Mouse (Mus musculus) stomach, embryonic 16.5 days (tissue): ENCODE results near the gene Tsnax. TPM values are rescaled to one million over a fixed set of nuclear protein-coding genes. Genes with fewer than 3 reads are reported as not detected.

Experiments
- ATAC-seq: fragments of 200-750 bp; cut with Nextera tagmentation; 2 replicates; pipeline ENCODE4 v1.8.0; 2017; ENCODE audit warnings: moderate number of reproducible peaks, moderate TSS enrichment; ENCODE audit not compliant: insufficient read depth, low FRiP score
- H3K27ac ChIP-seq: fragments of 300-500 bp; sonication (generic); 2 replicates; pipeline ENCODE4 v1.5.1; 2014; ENCODE audit warnings: low read length
- H3K27me3 ChIP-seq: fragments of 300-500 bp; sonication (generic); 2 replicates; pipeline ENCODE4 v1.6.1; 2014; ENCODE audit warnings: low read length, control low read depth, mixed read lengths; ENCODE audit not compliant: control insufficient read depth, insufficient read depth
- H3K36me3 ChIP-seq: fragments of 300-500 bp; sonication (generic); 2 replicates; pipeline ENCODE4 v1.6.1; 2014; ENCODE audit warnings: low read length; ENCODE audit not compliant: control insufficient read depth, insufficient read depth
- H3K4me1 ChIP-seq: fragments of 300-500 bp; sonication (generic); 2 replicates; pipeline ENCODE4 v1.6.1; 2014; ENCODE audit warnings: low read length, control low read depth, mixed read lengths; ENCODE audit not compliant: control insufficient read depth, insufficient read depth
- H3K4me2 ChIP-seq: fragments of 300-500 bp; sonication (generic); 2 replicates; pipeline ENCODE4 v1.6.1; 2014; ENCODE audit warnings: low read depth, low read length, mixed read lengths
- H3K4me3 ChIP-seq: fragments of 300-500 bp; sonication (generic); replicated peaks from 2 replicates; pipeline ENCODE4 v1.5.1; 2014; ENCODE audit warnings: mild to moderate bottlenecking, low read length
- H3K9ac ChIP-seq: fragments of 300-500 bp; sonication (generic); 2 replicates; pipeline ENCODE4 v1.6.1; 2014; ENCODE audit warnings: low read length
- H3K9me3 ChIP-seq: fragments of 300-500 bp; sonication (generic); replicated peaks from 2 replicates; pipeline ENCODE4 v1.6.1; 2016; ENCODE audit warnings: low read length, control low read depth; ENCODE audit not compliant: control insufficient read depth
- WGBS: fragments of 180-500 bp; shearing (Covaris S2); extraction: QIAGEN DNeasy Blood & Tissue Kit; methylation state at CpG from one replicate; pipeline ENCODE4 v1.1.7; 2014; 5-methylcytosine and 5-hydroxymethylcytosine counted together
- polyA plus RNA-seq: library from polyadenylated mRNA; unstranded; fragments of >200 nt; fragmentation: Nextera tagmentation; extraction: Ambion mirVana; gene quantifications from 2 replicates; pipeline ENCODE4 v1.2.1, GENCODE M21; 2015

The Tsnax gene
- polyA plus RNA-seq, 1 experiment from 2014 or later, result 109 TPM

DNA sequence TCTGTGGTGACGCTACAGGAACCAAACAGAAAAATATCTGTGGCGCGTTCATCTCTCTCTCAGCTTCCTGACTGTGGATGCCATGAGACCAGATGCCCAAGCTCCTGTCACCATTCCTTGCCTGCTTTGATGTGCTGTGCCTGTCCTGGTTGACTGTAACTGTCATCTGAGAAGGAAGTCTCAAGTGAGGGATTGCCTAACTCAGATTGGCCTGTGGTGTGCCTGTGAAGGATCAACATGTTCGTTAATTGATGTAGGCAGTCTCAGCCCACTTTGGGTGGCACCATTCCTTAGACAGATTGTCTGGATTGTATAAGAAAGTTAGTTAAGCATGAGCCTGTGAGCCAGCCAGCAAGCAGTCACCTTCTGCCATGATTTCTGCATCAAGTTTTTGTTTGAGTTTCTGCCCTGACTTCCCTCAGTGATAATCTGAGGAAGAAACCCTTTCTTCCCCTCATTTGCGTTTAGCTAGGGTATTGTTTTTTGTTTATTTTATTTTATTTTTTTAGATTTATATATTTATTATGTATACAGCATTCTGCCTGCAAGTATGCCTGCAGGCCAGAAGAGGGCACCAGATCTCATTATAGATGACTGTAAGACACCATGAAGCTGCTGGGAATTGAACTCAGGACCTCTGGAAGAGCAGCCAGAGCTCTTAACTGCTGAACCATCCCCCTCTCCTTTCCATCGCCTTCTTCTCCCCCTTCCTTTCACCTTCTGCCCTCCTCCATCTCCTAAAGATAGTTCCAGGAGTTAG, 55.5 kb downstream of the Tsnax start:
- H3K27ac ChIP-seq, result peak overlapping the region; percentile 71; the same call in 1 of the 2 replicates
- H3K4me2 ChIP-seq, result no peak overlapping the region
- 0 out of 2 replicates have a peak, but pooled peaks cover 2% of the 10 kb centered on the region for H3K4me1 ChIP-seq
- ATAC-seq, result 0 out of 2 replicates have a peak, but pooled peaks have one; percentile 2
- H3K36me3 ChIP-seq, result no peaks in the 10 kb centered on the region
- 82% methylated on average over 6 of the region's 6 CpGs for WGBS
- H3K9ac ChIP-seq, result no peak overlapping the region
- no peaks in the 10 kb centered on the region for H3K9me3 ChIP-seq
- H3K27me3 ChIP-seq, result no peaks in the 10 kb centered on the region
- H3K4me3 ChIP-seq, result no peak overlapping the region

DNA sequence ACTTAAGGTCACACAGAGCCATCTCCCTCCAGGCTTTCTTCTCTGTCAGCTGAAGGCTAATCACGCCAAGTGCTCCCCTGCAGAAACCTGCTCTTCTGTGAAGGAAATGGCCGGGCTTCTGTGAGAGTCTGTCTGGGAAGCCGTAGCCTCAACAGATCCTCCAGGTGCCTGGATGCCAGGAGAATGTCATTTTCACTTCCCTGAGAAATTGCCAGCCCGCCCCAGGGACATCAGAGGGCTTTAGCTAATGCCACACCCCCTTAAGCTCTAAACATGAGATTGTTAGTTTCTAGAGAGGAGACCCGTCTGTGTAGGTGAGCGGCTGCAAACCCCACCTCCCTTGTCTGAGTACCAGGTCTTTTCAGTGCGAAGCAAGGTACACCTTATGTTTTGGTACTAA, 56.5 kb downstream of the Tsnax start:
- no peak for ATAC-seq
- WGBS, result 70% methylated on average over 7 of the region's 7 CpGs
- no peak overlapping the region for H3K9ac ChIP-seq

DNA sequence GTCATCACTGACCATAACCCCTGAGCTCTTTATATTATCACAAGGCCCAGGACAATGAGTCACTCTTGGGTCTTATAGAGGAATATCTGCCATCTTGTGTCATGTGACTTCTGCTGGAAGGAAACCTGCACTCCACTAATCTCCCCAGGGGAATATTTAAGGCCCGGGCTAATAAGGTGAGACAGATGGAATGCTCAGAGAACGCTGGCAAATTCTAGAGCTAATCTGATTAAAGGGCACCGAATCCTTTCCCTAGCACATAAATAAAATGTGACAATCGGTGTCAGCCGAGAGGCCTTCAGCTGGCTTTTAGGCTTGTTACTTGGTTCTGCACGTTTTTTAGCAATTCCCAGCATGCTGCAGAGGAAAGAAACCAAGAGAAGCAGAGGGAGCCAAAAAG, 56.9 kb downstream of the Tsnax start:
- no peak for ATAC-seq
- no peak overlapping the region for H3K4me3 ChIP-seq

More for the DNA sequence above, 56.5 kb downstream of the Tsnax start:
- no peaks in the 10 kb centered on the region for H3K9me3 ChIP-seq
- H3K4me2 ChIP-seq, result no peak overlapping the region
- no peak overlapping the region for H3K27ac ChIP-seq
- no peak overlapping the region for H3K4me3 ChIP-seq
- no peaks in the 10 kb centered on the region for H3K36me3 ChIP-seq
- no peaks in the 10 kb centered on the region for H3K27me3 ChIP-seq
- H3K4me1 ChIP-seq, result 0 out of 2 replicates have a peak, but pooled peaks cover 2% of the 10 kb centered on the region

DNA sequence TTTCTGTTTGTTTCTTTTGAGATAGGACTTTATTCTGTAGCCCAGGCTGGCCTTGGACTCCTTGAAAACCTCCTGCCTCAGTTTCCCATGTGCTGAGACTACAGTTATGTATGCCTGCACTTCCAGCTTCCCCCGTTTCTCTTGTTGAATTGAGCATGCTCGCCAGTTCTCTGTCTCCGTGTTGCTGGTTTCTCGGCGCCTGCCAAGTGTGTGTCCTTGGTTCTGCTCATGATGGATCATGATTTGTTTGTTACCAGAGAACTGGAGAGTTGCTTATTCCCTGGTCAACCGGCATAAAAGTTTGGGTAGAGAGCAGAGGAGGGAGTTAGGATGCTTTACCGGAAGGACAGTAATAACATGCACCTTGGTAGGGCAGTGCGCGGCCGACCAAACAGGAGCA, 61.3 kb downstream of the Tsnax start:
- WGBS, result 89% methylated on average over 10 of the region's 10 CpGs
- H3K27ac ChIP-seq, result no peak overlapping the region

More for the DNA sequence above, 56.9 kb downstream of the Tsnax start:
- no peaks in the 10 kb centered on the region for H3K27me3 ChIP-seq
- H3K4me2 ChIP-seq, result no peak overlapping the region
- WGBS, result 64% methylated on average over 6 of the region's 6 CpGs
- no peak overlapping the region for H3K9ac ChIP-seq
- H3K4me1 ChIP-seq, result 0 out of 2 replicates have a peak, but pooled peaks cover 2% of the 10 kb centered on the region
- no peak overlapping the region for H3K27ac ChIP-seq
- no peaks in the 10 kb centered on the region for H3K36me3 ChIP-seq
- H3K9me3 ChIP-seq, result no peaks in the 10 kb centered on the region

DNA sequence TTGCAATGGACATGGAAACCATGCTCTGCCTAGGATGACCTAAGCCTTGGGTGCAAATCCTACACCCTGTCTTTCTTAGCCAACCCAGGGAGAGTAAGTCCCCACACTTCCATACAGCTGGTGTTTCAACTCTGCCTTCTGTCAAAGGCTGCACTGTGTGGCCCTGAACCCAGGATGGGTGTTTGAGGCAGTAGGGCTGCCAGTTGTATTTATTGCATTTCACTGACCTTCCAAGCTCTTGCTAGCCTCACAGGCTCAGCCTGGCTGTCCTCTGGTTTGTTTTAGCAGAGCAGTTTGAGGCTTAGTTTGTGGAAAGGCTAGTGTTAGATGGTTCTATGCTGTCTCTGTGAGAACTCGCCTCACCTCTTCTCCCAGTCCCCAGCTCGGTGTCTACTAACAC, 61.8 kb downstream of the Tsnax start:
- H3K36me3 ChIP-seq, result no peaks in the 10 kb centered on the region
- 67% methylated on average over 2 of the region's 2 CpGs for WGBS
- no peak for ATAC-seq

More for the DNA sequence above, 61.3 kb downstream of the Tsnax start:
- ATAC-seq, result no peak
- Histone ChIP-seq H3K4me3 (no peak overlapping the region), H3K36me3 (no peaks in the 10 kb centered on the region), H3K4me2 (no peak overlapping the region), H3K4me1 (no peaks in the 10 kb centered on the region; the same call in 1 of the 2 replicates), H3K27me3 (no peaks in the 10 kb centered on the region), H3K9me3 (no peaks in the 10 kb centered on the region), H3K9ac (no peak overlapping the region)

DNA sequence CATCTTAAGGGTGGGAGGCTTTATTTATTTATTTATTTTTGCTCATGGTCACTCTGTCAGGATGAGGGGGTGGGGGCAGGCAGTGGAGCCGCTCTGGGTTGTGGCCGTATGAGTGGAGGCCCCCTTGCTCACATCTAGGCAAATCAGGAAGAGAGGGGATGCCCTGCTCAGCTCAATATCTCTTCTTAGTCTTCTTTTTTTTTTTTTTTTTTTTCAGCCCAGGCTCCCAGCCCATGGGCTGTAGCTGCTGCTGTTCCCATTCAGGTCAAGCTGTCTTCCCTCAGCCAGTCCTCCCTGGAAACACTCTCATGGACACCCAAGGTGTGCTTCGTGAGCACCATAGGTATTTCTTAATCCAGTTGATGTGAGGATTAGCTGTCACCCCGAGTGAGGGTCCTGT, 62.6 kb downstream of the Tsnax start:
- no peaks in the 10 kb centered on the region; the same call in 1 of the 2 replicates for H3K4me1 ChIP-seq
- H3K4me3 ChIP-seq, result no peak overlapping the region
- H3K27ac ChIP-seq, result no peak overlapping the region
- H3K9ac ChIP-seq, result no peak overlapping the region
- H3K36me3 ChIP-seq, result no peaks in the 10 kb centered on the region
- no peak for ATAC-seq
- H3K9me3 ChIP-seq, result no peaks in the 10 kb centered on the region
- 71% methylated on average over 4 of the region's 4 CpGs for WGBS
- H3K4me2 ChIP-seq, result no peak overlapping the region
- no peaks in the 10 kb centered on the region for H3K27me3 ChIP-seq

More for the DNA sequence above, 61.8 kb downstream of the Tsnax start:
- no peak overlapping the region for H3K27ac ChIP-seq
- no peak overlapping the region for H3K4me2 ChIP-seq
- no peaks in the 10 kb centered on the region for H3K9me3 ChIP-seq
- no peak overlapping the region for H3K4me3 ChIP-seq
- no peak overlapping the region for H3K9ac ChIP-seq
- H3K4me1 ChIP-seq, result no peaks in the 10 kb centered on the region; the same call in 1 of the 2 replicates
- H3K27me3 ChIP-seq, result no peaks in the 10 kb centered on the region

DNA sequence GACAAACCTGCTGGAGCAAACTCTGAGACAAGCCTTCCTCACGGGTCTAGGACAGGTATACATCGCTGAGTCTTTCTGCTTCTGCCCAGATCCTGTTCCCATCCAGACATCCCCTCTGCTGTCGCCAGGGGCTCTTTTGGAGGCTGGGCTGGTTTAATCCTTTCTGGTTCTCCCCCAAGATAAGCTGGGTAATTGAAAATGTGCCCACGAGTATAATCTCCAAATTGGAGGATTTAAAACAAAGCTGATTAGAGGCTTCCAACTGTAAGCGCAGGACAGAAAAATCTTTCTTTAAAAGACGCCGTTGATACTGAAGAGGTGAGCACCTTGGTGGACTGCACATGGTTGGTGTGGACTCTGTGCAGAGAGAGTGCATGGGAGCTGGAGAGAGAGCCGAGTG, 64.5 kb downstream of the Tsnax start:
- no peaks in the 10 kb centered on the region for H3K27me3 ChIP-seq
- ATAC-seq, result no peak
- no peak overlapping the region for H3K9ac ChIP-seq
- H3K9me3 ChIP-seq, result no peaks in the 10 kb centered on the region
- H3K27ac ChIP-seq, result no peak overlapping the region
- 82% methylated on average over 8 of the region's 8 CpGs for WGBS
- no peaks in the 10 kb centered on the region for H3K36me3 ChIP-seq
- H3K4me3 ChIP-seq, result no peak overlapping the region
- H3K4me2 ChIP-seq, result no peak overlapping the region
- no peaks in the 10 kb centered on the region; the same call in 1 of the 2 replicates for H3K4me1 ChIP-seq

DNA sequence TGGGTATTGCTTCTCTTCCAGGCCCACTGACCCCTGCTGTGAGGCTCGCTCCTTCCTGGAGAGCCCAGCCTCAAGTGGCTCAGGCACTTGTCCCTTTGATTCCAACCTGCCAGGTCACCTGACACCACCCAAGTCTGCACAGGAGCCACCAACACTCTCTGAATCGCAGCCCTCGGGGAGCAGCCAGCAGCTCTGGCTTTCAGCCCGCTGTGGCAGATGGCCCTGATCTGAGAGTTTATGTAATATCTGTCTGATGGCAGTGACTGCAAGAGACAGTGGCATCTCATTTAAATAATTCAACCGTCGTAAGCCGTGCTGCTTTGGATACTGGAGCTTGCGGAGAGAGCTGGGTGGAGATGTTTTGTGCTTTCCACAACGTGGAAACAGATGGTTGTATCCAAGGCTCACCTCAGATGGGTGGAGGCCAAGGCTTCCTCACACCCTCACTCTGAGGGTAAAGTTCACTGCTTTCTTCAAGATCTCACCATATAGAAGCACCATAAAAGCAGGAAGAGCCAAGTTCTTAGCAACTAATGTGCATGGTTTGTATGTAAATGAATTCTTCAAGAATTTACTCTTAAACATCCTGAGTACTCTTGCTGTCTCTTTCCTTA, 66.1 kb downstream of the Tsnax start:
- no peaks in the 10 kb centered on the region for H3K36me3 ChIP-seq
- H3K9ac ChIP-seq, result no peak overlapping the region
- no peak overlapping the region for H3K4me2 ChIP-seq
- H3K9me3 ChIP-seq, result no peaks in the 10 kb centered on the region
- no peak overlapping the region for H3K4me3 ChIP-seq
- no peaks in the 10 kb centered on the region; the same call in 1 of the 2 replicates for H3K4me1 ChIP-seq
- 51% methylated on average over 9 of the region's 9 CpGs for WGBS
- H3K27me3 ChIP-seq, result no peaks in the 10 kb centered on the region
- ATAC-seq, result no peak
- no peak overlapping the region for H3K27ac ChIP-seq
